Mouse (Mus musculus): ENCODE data around the gene Rpl19.

GRCm38 (mm10) chr11:98057998-98058397 is 31.5 kb downstream of the Rpl19 start:
- TF ChIP-seq CTCF (IDR thresholded peaks at IDR 0.05; ENCODE audit: insufficient read depth, low read depth, low read length) = no peak
- TF ChIP-seq POLR2A (IDR thresholded peaks at IDR 0.05; ENCODE audit: insufficient read depth, low read depth, low read length) = no peak
